Mouse (Mus musculus) thymus, adult 2 months (tissue): Measurements from ENCODE around the gene Prkd3.
A peak's percentile ranks its signal among the peaks of the same experiment; 100 is the strongest.

ENCODE experiments used
- CTCF ChIP-seq: fragments of 200-500 bp; IDR thresholded peaks from 2 replicates; pipeline ENCODE4 v1.5.1; 2012; ENCODE audit warnings: mild to moderate bottlenecking, control low read depth, low read length, moderate library complexity, borderline replicate concordance; ENCODE audit not compliant: control insufficient read depth, poor library complexity, insufficient read depth; ENCODE audit errors: extremely low read depth
- POLR2A ChIP-seq: fragments of 200-500 bp; IDR thresholded peaks from 2 replicates; pipeline ENCODE4 v1.6.1; 2012; ENCODE audit warnings: mild to moderate bottlenecking, low read length, control low read depth, moderate library complexity; ENCODE audit not compliant: control insufficient read depth, poor library complexity, insufficient read depth; ENCODE audit errors: extremely low read depth

- TF ChIP-seq CTCF = 0 out of 2 replicates have a peak, but pooled peaks have one; percentile 6
- no peak for TF ChIP-seq POLR2A
These were observed 83.3 kb downstream of the Prkd3 start for GRCm38 (mm10) chr17:78937229-78937853.
